Mouse (Mus musculus) ES-Bruce4 (cell line): ENCODE measurements around the gene Eif4g3. TPM values are rescaled to one million over a fixed set of nuclear protein-coding genes. Genes with fewer than 3 reads are reported as not detected.
A peak's percentile ranks its signal among the peaks of the same experiment; 100 is the strongest.
"Not testable (repeated sequence)": the region's sequence is repeated elsewhere in the genome, so short reads cannot be mapped to it uniquely, and the experiment has no call there.

Experiments
- H3K27ac ChIP-seq: 2 replicates; pipeline ENCODE4 v1.5.1; 2012; ENCODE audit warnings: low read length, inconsistent platforms; ENCODE audit not compliant: insufficient read depth
- H3K27me3 ChIP-seq: 2 replicates; pipeline ENCODE4 v1.6.1; 2012; ENCODE audit warnings: mild to moderate bottlenecking, low read length, inconsistent platforms; ENCODE audit not compliant: control insufficient read depth, poor library complexity, insufficient read depth, severe bottlenecking
- H3K36me3 ChIP-seq: 2 replicates; pipeline ENCODE4 v1.6.1; 2012; ENCODE audit warnings: inconsistent platforms, mild to moderate bottlenecking, low read length, moderate library complexity; ENCODE audit not compliant: control insufficient read depth, poor library complexity, insufficient read depth, severe bottlenecking
- H3K4me1 ChIP-seq: one replicate; pipeline ENCODE4 v1.8.1; 2011; ENCODE audit warnings: low read length; ENCODE audit not compliant: control insufficient read depth, insufficient read depth
- H3K4me3 ChIP-seq: 2 replicates; pipeline ENCODE4 v1.5.1; 2011; ENCODE audit warnings: low read depth, mild to moderate bottlenecking, low read length
- H3K9ac ChIP-seq: 2 replicates; pipeline ENCODE4 v1.6.1; 2012; ENCODE audit warnings: low read depth, mild to moderate bottlenecking, inconsistent platforms; ENCODE audit not compliant: poor library complexity, severe bottlenecking
- H3K9me3 ChIP-seq: replicated peaks from 2 replicates; pipeline ENCODE4 v1.6.1; 2012; ENCODE audit warnings: mild to moderate bottlenecking, low read length, inconsistent platforms; ENCODE audit not compliant: control insufficient read depth, poor library complexity, insufficient read depth, severe bottlenecking
- CTCF ChIP-seq: IDR thresholded peaks from one replicate; pipeline ENCODE4 v1.8.1; 2011; ENCODE audit warnings: low read depth, low read length
- EP300 ChIP-seq: IDR thresholded peaks from 2 replicates; pipeline ENCODE4 v1.6.1; 2011; ENCODE audit warnings: low read depth, low read length; ENCODE audit not compliant: insufficient read depth
- POLR2A ChIP-seq: IDR thresholded peaks from one replicate; pipeline ENCODE4 v1.8.1; 2011; ENCODE audit warnings: low read length; ENCODE audit not compliant: insufficient read depth
- polyA plus RNA-seq: library from polyadenylated mRNA; stranded (reverse); fragments of >200 nt; gene quantifications from 2 replicates; pipeline ENCODE4 v1.2.4, GENCODE M21; 2011; ENCODE audit warnings: low read depth; ENCODE audit not compliant: missing spikeins, insufficient read depth, insufficient read length

The Eif4g3 gene
- polyA plus RNA-seq, 1 experiment = 71.7 TPM

DNA sequence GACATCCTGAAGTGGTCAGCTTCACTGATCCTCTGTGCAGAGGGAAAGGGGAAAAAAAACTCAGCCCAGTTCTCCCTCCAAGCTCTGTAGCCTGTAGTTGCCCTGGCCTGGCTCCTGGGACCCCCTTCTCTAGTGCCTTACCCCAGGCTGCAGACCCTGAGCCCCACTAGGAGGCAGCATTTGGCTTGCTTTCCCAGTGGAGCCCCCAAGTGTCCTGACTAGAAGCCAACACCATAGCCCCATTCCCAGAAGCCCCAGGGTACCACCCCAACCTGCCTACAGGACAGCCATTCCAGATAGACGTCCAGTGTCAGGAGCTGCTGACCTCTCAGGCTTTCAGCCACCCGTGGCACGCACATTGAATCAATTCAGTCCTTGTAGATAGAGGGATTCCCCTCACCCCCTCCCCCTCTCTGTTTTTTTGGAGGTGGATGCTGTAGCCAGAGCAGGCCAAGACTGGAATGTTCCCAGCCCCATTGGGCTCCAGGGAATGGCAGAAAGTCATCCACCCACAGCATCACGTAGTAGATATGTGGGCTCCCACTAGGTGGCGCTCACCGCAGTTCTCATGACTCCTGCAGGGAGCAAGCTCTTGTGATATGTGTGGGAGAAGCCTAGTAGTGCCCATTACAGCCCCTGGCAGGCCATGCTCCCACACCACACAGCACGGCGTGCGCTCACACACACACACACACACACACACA, 28.8 kb upstream of the Eif4g3 start:
- no peaks in the 10 kb centered on the region for H3K4me1 ChIP-seq
- H3K9ac ChIP-seq = no peak overlapping the region
- no peak overlapping the region for H3K4me3 ChIP-seq
- peaks cover 3% of the 10 kb centered on the region; the same call in 1 of the 2 replicates for H3K36me3 ChIP-seq
- no peak overlapping the region for H3K27ac ChIP-seq
- H3K27me3 ChIP-seq = no peaks in the 10 kb centered on the region
- no peaks in the 10 kb centered on the region for H3K9me3 ChIP-seq
- TF ChIP-seq POLR2A = no peak
- peak; percentile 76 for TF ChIP-seq CTCF
- no peak for TF ChIP-seq EP300

DNA sequence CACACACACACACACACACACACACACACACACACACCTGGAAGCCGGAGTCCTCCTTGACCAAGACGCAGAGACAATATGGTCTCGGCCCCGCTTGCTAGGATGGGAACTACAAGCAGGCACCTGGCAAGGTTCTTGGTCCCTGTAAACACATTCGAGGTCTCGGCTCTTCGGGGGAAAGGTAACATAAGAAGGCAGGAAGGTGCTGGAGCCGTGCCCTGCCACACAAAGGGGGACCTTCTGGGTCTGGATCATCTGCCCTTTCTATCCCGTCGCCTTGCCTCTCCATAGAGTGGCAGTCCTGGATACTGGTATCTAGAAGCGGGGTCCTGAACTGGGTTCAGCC, 28.3 kb upstream of the Eif4g3 start:
- Histone ChIP-seq H3K4me3 (no peak overlapping the region), H3K36me3 (no peaks in the 10 kb centered on the region; the same call in 1 of the 2 replicates), H3K27me3 (no peaks in the 10 kb centered on the region), H3K4me1 (no peaks in the 10 kb centered on the region), H3K27ac (no peak overlapping the region), H3K9me3 (no peaks in the 10 kb centered on the region), H3K9ac (no peak overlapping the region)
- TF ChIP-seq POLR2A = no peak

DNA sequence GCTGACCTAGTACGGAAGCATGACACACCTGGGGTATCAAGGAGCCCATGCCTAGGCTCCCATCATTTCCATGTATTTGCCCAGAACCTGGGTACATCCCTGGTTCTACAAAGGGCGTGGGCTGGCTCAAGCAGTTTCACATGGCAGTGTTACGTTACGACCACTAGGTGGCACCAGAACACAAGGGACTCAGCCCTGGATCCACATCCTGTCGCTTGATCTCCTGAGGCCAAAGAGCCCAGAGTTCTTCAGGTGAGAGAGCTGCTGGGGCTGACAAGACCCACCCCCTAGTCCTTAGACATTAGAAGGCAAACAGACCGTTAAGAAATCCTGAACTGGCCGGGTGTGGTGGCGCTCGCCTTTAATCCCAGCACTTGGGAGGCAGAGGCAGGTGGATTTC, 24.6 kb upstream of the Eif4g3 start:
- H3K4me1 ChIP-seq = no peaks in the 10 kb centered on the region
- H3K27me3 ChIP-seq = no peaks in the 10 kb centered on the region
- H3K9me3 ChIP-seq = no peaks in the 10 kb centered on the region
- H3K9ac ChIP-seq = no peak overlapping the region
- no peaks in the 10 kb centered on the region for H3K36me3 ChIP-seq
- no peak overlapping the region for H3K27ac ChIP-seq
- H3K4me3 ChIP-seq = no peak overlapping the region
- no peak for TF ChIP-seq POLR2A
- no peak for TF ChIP-seq EP300
- TF ChIP-seq CTCF = peak; percentile 99

DNA sequence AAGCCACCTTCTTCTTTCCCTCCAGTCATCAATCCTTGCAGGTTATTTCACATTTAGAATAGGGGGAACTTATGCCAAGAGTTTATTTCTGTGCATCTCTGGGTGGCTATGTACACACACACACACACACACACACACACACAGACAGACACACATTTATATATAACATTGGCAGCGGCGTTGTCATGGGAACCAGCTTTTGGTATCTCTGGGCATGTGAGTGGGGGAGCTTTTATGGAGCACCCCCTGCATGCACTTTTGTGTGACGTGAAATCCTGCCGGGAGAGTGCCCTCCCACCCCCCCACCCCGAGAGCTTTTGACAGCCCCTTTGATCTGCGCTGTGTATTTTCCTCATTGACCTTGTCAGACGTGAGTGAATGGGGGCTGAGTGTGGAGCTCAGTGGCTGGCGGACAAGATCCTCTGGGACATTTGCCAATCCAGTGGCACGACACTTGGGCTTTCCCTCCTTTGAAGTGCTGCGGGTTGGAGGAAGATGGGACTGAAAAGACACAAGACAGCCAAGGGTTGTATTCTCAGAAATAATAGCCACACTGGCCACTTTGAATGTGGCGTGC, 22.1 kb upstream of the Eif4g3 start:
- not testable (repeated sequence) for H3K36me3 ChIP-seq, H3K27ac ChIP-seq, H3K4me3 ChIP-seq, H3K27me3 ChIP-seq, H3K4me1 ChIP-seq, H3K9me3 ChIP-seq, H3K9ac ChIP-seq

DNA sequence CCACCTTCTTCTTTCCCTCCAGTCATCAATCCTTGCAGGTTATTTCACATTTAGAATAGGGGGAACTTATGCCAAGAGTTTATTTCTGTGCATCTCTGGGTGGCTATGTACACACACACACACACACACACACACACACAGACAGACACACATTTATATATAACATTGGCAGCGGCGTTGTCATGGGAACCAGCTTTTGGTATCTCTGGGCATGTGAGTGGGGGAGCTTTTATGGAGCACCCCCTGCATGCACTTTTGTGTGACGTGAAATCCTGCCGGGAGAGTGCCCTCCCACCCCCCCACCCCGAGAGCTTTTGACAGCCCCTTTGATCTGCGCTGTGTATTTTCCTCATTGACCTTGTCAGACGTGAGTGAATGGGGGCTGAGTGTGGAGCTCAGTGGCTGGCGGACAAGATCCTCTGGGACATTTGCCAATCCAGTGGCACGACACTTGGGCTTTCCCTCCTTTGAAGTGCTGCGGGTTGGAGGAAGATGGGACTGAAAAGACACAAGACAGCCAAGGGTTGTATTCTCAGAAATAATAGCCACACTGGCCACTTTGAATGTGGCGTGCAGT, 17.9 kb upstream of the Eif4g3 start:
- not testable (repeated sequence) for H3K4me3 ChIP-seq, H3K27me3 ChIP-seq, H3K27ac ChIP-seq, H3K36me3 ChIP-seq, H3K9me3 ChIP-seq, H3K4me1 ChIP-seq, H3K9ac ChIP-seq

DNA sequence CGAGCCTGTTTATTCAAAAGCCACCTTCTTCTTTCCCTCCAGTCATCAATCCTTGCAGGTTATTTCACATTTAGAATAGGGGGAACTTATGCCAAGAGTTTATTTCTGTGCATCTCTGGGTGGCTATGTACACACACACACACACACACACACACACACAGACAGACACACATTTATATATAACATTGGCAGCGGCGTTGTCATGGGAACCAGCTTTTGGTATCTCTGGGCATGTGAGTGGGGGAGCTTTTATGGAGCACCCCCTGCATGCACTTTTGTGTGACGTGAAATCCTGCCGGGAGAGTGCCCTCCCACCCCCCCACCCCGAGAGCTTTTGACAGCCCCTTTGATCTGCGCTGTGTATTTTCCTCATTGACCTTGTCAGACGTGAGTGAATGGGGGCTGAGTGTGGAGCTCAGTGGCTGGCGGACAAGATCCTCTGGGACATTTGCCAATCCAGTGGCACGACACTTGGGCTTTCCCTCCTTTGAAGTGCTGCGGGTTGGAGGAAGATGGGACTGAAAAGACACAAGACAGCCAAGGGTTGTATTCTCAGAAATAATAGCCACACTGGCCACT, 13.7 kb upstream of the Eif4g3 start:
- H3K27me3 ChIP-seq, H3K36me3 ChIP-seq, H3K9me3 ChIP-seq, H3K9ac ChIP-seq, H3K4me1 ChIP-seq, H3K4me3 ChIP-seq, H3K27ac ChIP-seq: not testable (repeated sequence)
